Mouse (Mus musculus) fat pad, adult 2 months (tissue): ENCODE measurements around the gene Treml1.
"Not testable (repeated sequence)": the region's sequence is repeated elsewhere in the genome, so short reads cannot be mapped to it uniquely, and the experiment has no call there.

Source experiments
- DNase-seq: peaks from one replicate; pipeline ENCODE4 v3.0.0-alpha.2; 2011; ENCODE audit warnings: low read depth, low spot score; ENCODE audit errors: extremely low read depth

The Treml1 gene

GRCm38 (mm10) chr17:48359616-48360015 is at the start of gene Treml1:
Gene Treml1, plus strand, starts transcription at chr17:48359916.
- DNase-seq = no peak

- DNase-seq = no peak
These were observed 47.6 kb upstream of the Treml1 start for GRCm38 (mm10) chr17:48312124-48312523.

GRCm38 (mm10) chr17:48315905-48316579 is 43.7 kb upstream of the Treml1 start, which contains the start of gene B430306N03Rik:
Gene B430306N03Rik, plus strand, starts transcription at chr17:48316141.
- DNase-seq = not testable (repeated sequence)

GRCm38 (mm10) chr17:48318686-48319085 is 41.0 kb upstream of the Treml1 start:
- DNase-seq = no peak

- DNase-seq = no peak
These were observed 38.4 kb upstream of the Treml1 start for GRCm38 (mm10) chr17:48321279-48321678.

- no peak for DNase-seq
These were observed 36.5 kb upstream of the Treml1 start for GRCm38 (mm10) chr17:48323236-48323635.

- DNase-seq = no peak
These were observed 35.5 kb upstream of the Treml1 start for GRCm38 (mm10) chr17:48324258-48324657.

- no peak for DNase-seq
These were observed 34.6 kb upstream of the Treml1 start for GRCm38 (mm10) chr17:48325093-48325492.

GRCm38 (mm10) chr17:48325638-48326037 is 34.1 kb upstream of the Treml1 start:
- DNase-seq = no peak

- no peak for DNase-seq
These were observed 33.1 kb upstream of the Treml1 start for GRCm38 (mm10) chr17:48326656-48327055.

GRCm38 (mm10) chr17:48332524-48332923 is 27.2 kb upstream of the Treml1 start:
- DNase-seq = no peak

- DNase-seq = no peak
These were observed 25.5 kb upstream of the Treml1 start for GRCm38 (mm10) chr17:48334186-48334585.

- DNase-seq = no peak
These were observed 22.9 kb upstream of the Treml1 start for GRCm38 (mm10) chr17:48336857-48337256.

- DNase-seq = no peak
These were observed 19.4 kb upstream of the Treml1 start for GRCm38 (mm10) chr17:48340267-48340666.

- DNase-seq = no peak
These were observed 17.8 kb upstream of the Treml1 start for GRCm38 (mm10) chr17:48341947-48342346.

- DNase-seq = no peak
These were observed 16.7 kb upstream of the Treml1 start for GRCm38 (mm10) chr17:48343065-48343464.

- no peak for DNase-seq
These were observed 13.9 kb upstream of the Treml1 start for GRCm38 (mm10) chr17:48345824-48346223.

GRCm38 (mm10) chr17:48346231-48346630 is 13.5 kb upstream of the Treml1 start, which contains the start of gene Trem2:
Gene Trem2, plus strand, starts transcription at chr17:48346401.
- no peak for DNase-seq

- no peak for DNase-seq
These were observed 12.9 kb upstream of the Treml1 start for GRCm38 (mm10) chr17:48346834-48347233.

- no peak for DNase-seq
These were observed 12.4 kb upstream of the Treml1 start for GRCm38 (mm10) chr17:48347287-48347686.

GRCm38 (mm10) chr17:48350681-48351193 is 9.0 kb upstream of the Treml1 start:
- DNase-seq = no peak

- DNase-seq = not testable (repeated sequence)
These were observed 6.7 kb upstream of the Treml1 start for GRCm38 (mm10) chr17:48352976-48353375.

GRCm38 (mm10) chr17:48355822-48356221 is 3.9 kb upstream of the Treml1 start:
- DNase-seq = no peak
